Mouse (Mus musculus) megakaryocyte, adult 5-6 weeks (primary cell): Measurements from ENCODE around the gene Pln. TPM values are rescaled to one million over a fixed set of nuclear protein-coding genes. Genes with fewer than 3 reads are reported as not detected.

Source experiments
- ATAC-seq: 2 replicates; pipeline ENCODE4 v1.8.0; 2016; ENCODE audit warnings: mild to moderate bottlenecking, inconsistent platforms; ENCODE audit not compliant: poor library complexity, severe bottlenecking
- total RNA-seq, 2 experiments: library from RNA; stranded (forward) in 1 of 2; stranded (reverse) in 1 of 2; fragments of 153-499, 151-499 nt in 1 of 2; fragments of 221-1000, 200-1000 nt in 1 of 2; gene quantifications; 2 replicates each; pipeline versions ENCODE4 v1.2.3 to v1.2.4; 2015 to 2017

Gene Pln
- total RNA-seq (2015) (not detected in 2 replicates), total RNA-seq (2017) (0.08 TPM in 1 of 2 replicates, not detected in the other)

- ATAC-seq, result no peak
Observed at GRCm38 (mm10) chr10:53337162-53337923, at the start of gene Pln. Gene Pln (plus strand): TSS chr10:53337667.

- no peak for ATAC-seq
Observed at GRCm38 (mm10) chr10:53305867-53306266, 31.6 kb upstream of the Pln start.

- no peak for ATAC-seq
Observed at GRCm38 (mm10) chr10:53306674-53307073, 30.8 kb upstream of the Pln start.

GRCm38 (mm10) chr10:53323367-53323766 lies 14.1 kb upstream of the Pln start:
- ATAC-seq, result no peak

GRCm38 (mm10) chr10:53324663-53325062 lies 12.8 kb upstream of the Pln start:
- ATAC-seq, result no peak

GRCm38 (mm10) chr10:53326367-53326766 lies 11.1 kb upstream of the Pln start:
- no peak for ATAC-seq

GRCm38 (mm10) chr10:53329257-53329656 lies 8.2 kb upstream of the Pln start:
- no peak for ATAC-seq

- ATAC-seq, result no peak
Observed at GRCm38 (mm10) chr10:53332752-53333151, 4.7 kb upstream of the Pln start.

- ATAC-seq, result peak; percentile 15; the same call in 1 of the 2 replicates
Observed at GRCm38 (mm10) chr10:53335266-53335665, 2.2 kb upstream of the Pln start.

GRCm38 (mm10) chr10:53335974-53336373 lies 1.5 kb upstream of the Pln start:
- ATAC-seq, result no peak

- ATAC-seq, result no peak
Observed at GRCm38 (mm10) chr10:53339045-53339444, 1.6 kb downstream of the Pln start.

GRCm38 (mm10) chr10:53341288-53341965 lies 4.0 kb downstream of the Pln start:
- peak; percentile 54; the same call in 1 of the 2 replicates for ATAC-seq

- no peak for ATAC-seq
Observed at GRCm38 (mm10) chr10:53342166-53342728, 4.8 kb downstream of the Pln start.

GRCm38 (mm10) chr10:53343384-53343783 lies 5.9 kb downstream of the Pln start:
- no peak for ATAC-seq

- ATAC-seq, result no peak
Observed at GRCm38 (mm10) chr10:53343865-53344264, 6.4 kb downstream of the Pln start.

- no peak for ATAC-seq
Observed at GRCm38 (mm10) chr10:53345508-53345907, 8.0 kb downstream of the Pln start.

GRCm38 (mm10) chr10:53346506-53346905 lies 9.0 kb downstream of the Pln start:
- ATAC-seq, result peak; percentile 73

GRCm38 (mm10) chr10:53346916-53347315 lies 9.4 kb downstream of the Pln start:
- no peak for ATAC-seq

GRCm38 (mm10) chr10:53347787-53348755 lies 10.6 kb downstream of the Pln start:
- ATAC-seq, result peak; percentile 87

- ATAC-seq, result no peak
Observed at GRCm38 (mm10) chr10:53349254-53349653, 11.8 kb downstream of the Pln start.

- ATAC-seq, result no peak
Observed at GRCm38 (mm10) chr10:53353665-53354064, 16.2 kb downstream of the Pln start.
